Mouse (Mus musculus): ENCODE measurements around the gene Bcl2a1b. TPM values are rescaled to one million over a fixed set of nuclear protein-coding genes. Genes with fewer than 3 reads are reported as not detected.

Gene Bcl2a1b
- polyA plus RNA-seq, 1 experiment from 2014 or later, result not detected

Other genes with a start within 250 kb of the Bcl2a1b start
- not detected in 2 replicates for gene Bcl2a1a, start 242.3 kb upstream of the Bcl2a1b start, polyA plus RNA-seq (2015; fragmentation: Nextera tagmentation; extraction: Ambion mirVana)
- gene Trim43b, start 106.4 kb upstream of the Bcl2a1b start, polyA plus RNA-seq (2015; fragmentation: Nextera tagmentation; extraction: Ambion mirVana), result not detected in 2 replicates
- not detected in 2 replicates for gene Gm29094, start 170 bp downstream of the Bcl2a1b start, polyA plus RNA-seq (2015; fragmentation: Nextera tagmentation; extraction: Ambion mirVana)
- 14.4 and 17.4 TPM in 2 replicates for gene Mthfs, start 11.5 kb downstream of the Bcl2a1b start, polyA plus RNA-seq (2015; fragmentation: Nextera tagmentation; extraction: Ambion mirVana)